Comparison of ENCODE assay signal across 8 mouse cellular contexts in the genomic region with DNA sequence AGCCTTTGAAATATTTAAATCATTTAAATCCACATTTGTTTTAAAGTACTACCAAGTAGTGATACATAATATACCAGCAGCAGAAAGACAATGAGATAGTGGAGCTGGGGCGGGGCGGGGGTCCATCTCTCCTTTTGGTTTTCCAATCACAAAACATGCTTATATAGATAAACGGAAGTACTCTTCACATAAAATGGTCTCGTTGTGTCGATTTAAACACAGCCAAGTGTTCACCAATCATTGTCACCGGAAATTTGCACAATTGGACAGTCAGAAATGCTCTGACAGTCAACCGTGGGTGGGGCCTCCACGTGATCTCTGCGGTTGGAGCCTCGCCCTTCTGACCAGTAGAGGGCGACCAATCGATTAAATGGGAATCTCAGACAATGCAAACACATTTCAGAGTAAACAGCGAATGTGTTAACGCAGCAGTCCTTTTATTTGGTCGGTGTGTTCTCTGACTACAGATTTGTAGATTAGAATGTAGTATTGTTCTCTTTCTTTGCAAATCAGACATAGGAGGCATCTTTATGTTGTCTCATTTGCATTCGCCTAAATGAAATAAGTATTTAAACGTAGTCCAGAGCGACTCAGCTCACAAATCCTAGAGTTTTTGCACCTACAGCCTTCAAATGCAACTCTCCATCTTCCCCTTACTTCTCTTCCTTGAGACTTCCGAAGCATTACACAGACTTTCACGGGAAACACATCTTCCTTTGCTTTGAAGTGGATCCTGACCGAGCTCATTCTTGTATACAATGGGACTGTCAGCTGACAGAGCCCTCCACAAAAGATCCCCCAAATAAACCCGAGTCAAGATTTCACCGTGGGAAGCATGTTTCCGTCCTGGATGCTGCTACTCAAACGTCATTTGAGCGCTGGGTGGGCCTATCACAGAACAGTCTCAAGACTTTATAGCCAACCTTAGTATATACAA. TPM values are rescaled to one million over a fixed set of nuclear protein-coding genes. Genes with fewer than 3 reads are reported as not detected.
DNase-seq lines count a peak whose midpoint lies in the region; ATAC-seq and TF ChIP-seq lines count a peak whose summit lies in the region.

No protein-coding gene starts in this region.

- peaks cover 61% of the 10 kb centered on the region for H3K4me1 ChIP-seq in G1E (ENCODE audit: insufficient read depth, low read depth, low read length)
- peaks cover 30% of the 10 kb centered on the region for H3K4me1 ChIP-seq in forebrain, embryonic 16.5 days (replicated peaks; ENCODE audit: control insufficient read depth, insufficient read depth, low read length)
- H3K4me1 ChIP-seq in lung, embryonic 14.5 days (ENCODE audit: insufficient read depth): peaks cover 21% of the 10 kb centered on the region
- peaks cover 18% of the 10 kb centered on the region for H3K4me1 ChIP-seq in olfactory bulb, adult 2 months (ENCODE audit: control insufficient read depth, insufficient read depth, low read length)
- peaks cover 7% of the 10 kb centered on the region for H3K4me1 ChIP-seq in thymus, adult 2 months (replicated peaks; ENCODE audit: control insufficient read depth, insufficient read depth, low read length)

- H3K4me2 ChIP-seq in forebrain, embryonic 16.5 days (ENCODE audit: low read length): peak overlapping the region; percentile 85
- H3K4me2 ChIP-seq in lung, embryonic 14.5 days: peak overlapping the region; percentile 71

- intact Hi-C loops in heart, postnatal 36 days (cut with DNase I): loop anchor here (1.0 to 5.0 kb wide), 6 partner anchors 67 to 787 kb away; partner anchors contain the start of genes Fyn and Rev3l

- ATAC-seq in G1E (ENCODE audit: extremely low read depth, insufficient number of reproducible peaks, low FRiP score, poor library complexity, severe bottlenecking): peak; percentile 89
- peak; percentile 78 for ATAC-seq in forebrain, embryonic 16.5 days
- ATAC-seq in lung, embryonic 14.5 days (ENCODE audit: insufficient read depth): peak; percentile 61

- peak overlapping the region; percentile 70 for H3K4me3 ChIP-seq in G1E (ENCODE audit: low read depth, low read length)
- peak overlapping the region; percentile 53 for H3K4me3 ChIP-seq in forebrain, embryonic 16.5 days (replicated peaks; ENCODE audit: low read length)
- H3K4me3 ChIP-seq in layer of hippocampus, adult 2 months: peak overlapping the region; percentile 71
- peak overlapping the region; percentile 39 for H3K4me3 ChIP-seq in lung, embryonic 14.5 days (ENCODE audit: low read depth, low read length)
- peak overlapping the region; percentile 67 for H3K4me3 ChIP-seq in olfactory bulb, adult 2 months (ENCODE audit: insufficient read depth, low read depth, low read length)
- peak overlapping the region; percentile 44 for H3K4me3 ChIP-seq in thymus, adult 2 months (ENCODE audit: control insufficient read depth, insufficient read depth, low read length)

- H3K36me3 ChIP-seq in G1E (replicated peaks): peaks cover 2% of the 10 kb centered on the region
- no peaks in the 10 kb centered on the region for H3K36me3 ChIP-seq in forebrain, embryonic 16.5 days (ENCODE audit: control insufficient read depth, insufficient read depth)
- H3K36me3 ChIP-seq in lung, embryonic 14.5 days (ENCODE audit: insufficient read depth): no peaks in the 10 kb centered on the region
- no peaks in the 10 kb centered on the region for H3K36me3 ChIP-seq in thymus, adult 2 months (ENCODE audit: control insufficient read depth, insufficient read depth, low read length)

- H3K27me3 ChIP-seq in G1E (ENCODE audit: insufficient read depth, low read length): peaks cover 24% of the 10 kb centered on the region
- no peaks in the 10 kb centered on the region for H3K27me3 ChIP-seq in forebrain, embryonic 16.5 days (replicated peaks; ENCODE audit: control insufficient read depth, insufficient read depth, low read length)
- H3K27me3 ChIP-seq in lung, embryonic 14.5 days (ENCODE audit: insufficient read depth, low read length): no peaks in the 10 kb centered on the region
- no peaks in the 10 kb centered on the region for H3K27me3 ChIP-seq in thymus, adult 2 months (ENCODE audit: control insufficient read depth, insufficient read depth, low read length)

- TF ChIP-seq POLR2A in olfactory bulb, adult 2 months (IDR thresholded peaks at IDR 0.05; ENCODE audit: insufficient read depth, low read depth, low read length): no peak
- no peak for TF ChIP-seq POLR2A in thymus, adult 2 months (IDR thresholded peaks at IDR 0.05; ENCODE audit: control insufficient read depth, extremely low read depth, insufficient read depth, low read length, poor library complexity)

- TF ChIP-seq CTCF in G1E (IDR thresholded peaks at IDR 0.05; ENCODE audit: low read depth, low read length): peak; percentile 55
- TF ChIP-seq CTCF in layer of hippocampus, adult 2 months (conservative IDR thresholded peaks at IDR 0.05): peak; percentile 86
- TF ChIP-seq CTCF in lung, embryonic 14.5 days (IDR thresholded peaks at IDR 0.05; ENCODE audit: low read depth): peak; percentile 85
- TF ChIP-seq CTCF in olfactory bulb, adult 2 months (IDR thresholded peaks at IDR 0.05; ENCODE audit: insufficient read depth, low read depth, low read length): peak; percentile 52; the same call in 1 of the 2 replicates
- TF ChIP-seq CTCF in thymus, adult 2 months (IDR thresholded peaks at IDR 0.05; ENCODE audit: borderline replicate concordance, control insufficient read depth, extremely low read depth, insufficient read depth, low read length, poor library complexity): peak; percentile 71; the same call in 1 of the 2 replicates

- peak overlapping the region; percentile 70 for H3K9ac ChIP-seq in forebrain, embryonic 16.5 days (replicated peaks; ENCODE audit: low read depth, low read length)
- peak overlapping the region; percentile 30 for H3K9ac ChIP-seq in lung, embryonic 14.5 days

- H3K27ac ChIP-seq in forebrain, embryonic 16.5 days (ENCODE audit: low read length): peak overlapping the region; percentile 99
- peak overlapping the region; percentile 94 for H3K27ac ChIP-seq in layer of hippocampus, adult 2 months
- peak overlapping the region; percentile 88 for H3K27ac ChIP-seq in lung, embryonic 14.5 days (ENCODE audit: low read depth)
- peak overlapping the region; percentile 97 for H3K27ac ChIP-seq in olfactory bulb, adult 2 months (ENCODE audit: insufficient read depth, low read depth, low read length)
- H3K27ac ChIP-seq in thymus, adult 2 months (ENCODE audit: control insufficient read depth, insufficient read depth, low read length): peak overlapping the region; percentile 57

- H3K9me3 ChIP-seq in G1E (replicated peaks): peaks cover 3% of the 10 kb centered on the region
- no peaks in the 10 kb centered on the region for H3K9me3 ChIP-seq in forebrain, embryonic 16.5 days (ENCODE audit: control insufficient read depth, low read length)
- H3K9me3 ChIP-seq in lung, embryonic 14.5 days (ENCODE audit: low read depth, low read length): no peaks in the 10 kb centered on the region

- peak; percentile 75 for DNase-seq in G1E (ENCODE audit: low spot score)
- peak; percentile 92 to 94 for DNase-seq in cerebellum, adult 18-20 months
- peak; percentile 85 to 88 for DNase-seq in heart, postnatal 36 days
- DNase-seq in layer of hippocampus, adult 2 months (ENCODE audit: low spot score in 2 of 2): peak; percentile 93 to 94
- peak; percentile 97 for DNase-seq in lung, embryonic 14.5 days
- DNase-seq in thymus, adult 2 months: peak; percentile 91

- 5% methylated on average over 26 of the region's 26 CpGs for WGBS in forebrain, embryonic 16.5 days
- 11% methylated on average over 26 of the region's 26 CpGs for WGBS in lung, embryonic 14.5 days
- WGBS in olfactory bulb, adult 2 months: 8% methylated on average over 26 of the region's 26 CpGs
- WGBS in thymus, adult 2 months: 24% methylated on average over 26 of the region's 26 CpGs

RNA-seq across cellular contexts. Expression of gene Ccn6, which starts 8.3 kb away (rescaled TPM):
- not detected in 2 replicates for total RNA-seq in G1E (2014; fragmentation: Nextera tagmentation)
- total RNA-seq in G1E (2017): not detected in 2 replicates
- not detected in 2 replicates for polyA plus RNA-seq in G1E (2012)
- 0.38 and 0.67 TPM in 2 replicates for polyA plus RNA-seq in forebrain, embryonic 16.5 days (2015; fragmentation: Nextera tagmentation; extraction: Ambion mirVana)
- total RNA-seq in heart, postnatal 36 days (2021): not detected
- total RNA-seq in layer of hippocampus, adult 2 months (2021): under 1 TPM; 0.32 to 0.44 TPM
- 0.47 and 0.49 TPM in 2 replicates for polyA plus RNA-seq in lung, embryonic 14.5 days (2014; fragmentation: Nextera tagmentation; extraction: Ambion mirVana)
- not detected in 2 replicates for polyA plus RNA-seq in olfactory bulb, adult 2 months (2012; ENCODE audit: insufficient read depth, insufficient read length, low replicate concordance, missing spikeins)
- not detected in 2 replicates for polyA plus RNA-seq in thymus, adult 2 months (2012; rRNA removed)

RNA-seq across cellular contexts. Expression of gene Tube1, which starts 38.1 kb away (rescaled TPM):
- 33.3 and 36.4 TPM in 2 replicates for total RNA-seq in G1E (2014; fragmentation: Nextera tagmentation)
- total RNA-seq in G1E (2017): 24.8 TPM in 2 replicates
- 3.7 and 4.2 TPM in 2 replicates for polyA plus RNA-seq in G1E (2012)
- 11.7 and 12.6 TPM in 2 replicates for polyA plus RNA-seq in forebrain, embryonic 16.5 days (2015; fragmentation: Nextera tagmentation; extraction: Ambion mirVana)
- total RNA-seq in heart, postnatal 36 days (2021): 1 to 10 TPM; 1.0 to 1.2 TPM
- 1 to 10 TPM; 3.5 to 3.8 TPM for total RNA-seq in layer of hippocampus, adult 2 months (2021)
- polyA plus RNA-seq in lung, embryonic 14.5 days (2014; fragmentation: Nextera tagmentation; extraction: Ambion mirVana): 20.5 and 21.0 TPM in 2 replicates
- not detected in 2 replicates for polyA plus RNA-seq in olfactory bulb, adult 2 months (2012; ENCODE audit: insufficient read depth, insufficient read length, low replicate concordance, missing spikeins)
- polyA plus RNA-seq in thymus, adult 2 months (2012; rRNA removed): 113 and 120 TPM in 2 replicates

RNA-seq across cellular contexts. Expression of gene Fam229b, which starts 38.2 kb away (rescaled TPM):
- total RNA-seq in G1E (2014; fragmentation: Nextera tagmentation) (0.73 and 11.0 TPM in 2 replicates), G1E (2017) (1.6 and 2.3 TPM in 2 replicates)
- polyA plus RNA-seq in G1E (2012): 0.16 and 0.25 TPM in 2 replicates
- 27.8 and 28.6 TPM in 2 replicates for polyA plus RNA-seq in forebrain, embryonic 16.5 days (2015; fragmentation: Nextera tagmentation; extraction: Ambion mirVana)
- total RNA-seq in heart, postnatal 36 days (2021): 1 to 10 TPM; 5.4 to 6.7 TPM
- 10 to 100 TPM; 11.2 to 12.3 TPM for total RNA-seq in layer of hippocampus, adult 2 months (2021)
- polyA plus RNA-seq in lung, embryonic 14.5 days (2014; fragmentation: Nextera tagmentation; extraction: Ambion mirVana): 9.8 and 13.7 TPM in 2 replicates
- polyA plus RNA-seq in olfactory bulb, adult 2 months (2012; ENCODE audit: insufficient read depth, insufficient read length, low replicate concordance, missing spikeins): not detected in 2 replicates
- 0.80 and 1.6 TPM in 2 replicates for polyA plus RNA-seq in thymus, adult 2 months (2012; rRNA removed)

Comparison
In these comparisons a context has a peak if more than half of its experiments do, and no peak if none do; other contexts are left out.
1. Peak in every context shown above with its lines: DNase-seq, ATAC-seq, H3K4me3 ChIP-seq and H3K27ac ChIP-seq.